Mouse (Mus musculus) gastrocnemius, postnatal 10 days (tissue): ENCODE measurements around the gene Myo1d. TPM values are rescaled to one million over a fixed set of nuclear protein-coding genes. Genes with fewer than 3 reads are reported as not detected.

Experiments used
- DNase-seq: peaks from one replicate; pipeline ENCODE4 v3.0.0; 2021; ENCODE audit warnings: mixed read lengths
- total RNA-seq, 2 experiments: library from RNA; stranded (reverse); gene quantifications; 2 replicates each; pipeline ENCODE4 v1.2.3; 2021

The Myo1d gene
- total RNA-seq, 2 experiments from 2014 or later, result 6.6 to 12.5 TPM

DNA sequence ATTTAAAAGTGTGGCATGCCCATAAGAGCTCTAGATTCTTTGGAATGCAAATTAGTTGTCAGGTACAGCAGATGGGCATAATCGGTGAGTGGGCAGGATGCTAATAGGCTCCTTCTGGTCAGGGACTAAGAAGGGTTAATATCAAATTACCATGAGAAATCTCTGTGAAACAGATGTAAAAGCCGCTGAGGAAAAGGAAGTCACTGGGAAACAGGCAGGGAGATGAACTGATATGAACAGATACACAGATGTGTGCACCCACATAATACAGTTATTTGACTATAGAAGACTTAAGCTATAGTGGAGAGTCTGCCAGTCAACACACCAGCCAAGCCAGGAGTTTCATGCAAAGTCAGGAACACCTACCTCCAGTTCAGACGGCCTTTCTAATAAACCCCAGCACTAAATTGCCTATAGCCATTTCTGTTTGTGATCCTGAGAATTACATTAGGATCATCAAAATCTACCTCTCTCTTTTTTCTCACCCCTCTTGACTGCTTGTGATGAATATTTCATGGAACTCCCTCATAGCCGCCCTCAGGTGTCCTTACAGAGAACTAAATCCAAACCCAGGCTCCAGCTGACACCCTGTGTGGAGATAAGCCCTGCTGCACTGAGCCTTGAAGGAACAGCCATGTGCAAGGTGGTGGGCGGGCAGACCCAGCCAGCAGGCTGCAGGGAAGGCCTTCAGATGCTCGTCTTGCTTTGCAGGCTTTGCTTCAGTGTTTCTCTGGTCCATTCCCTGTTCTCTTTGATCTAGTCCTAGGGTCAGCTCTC is 164.7 kb downstream of the Myo1d start:
- DNase-seq, result no peak

- no peak for DNase-seq
Measured at GRCm38 (mm10) chr11:80614418-80614817, 165.4 kb downstream of the Myo1d start.

- DNase-seq, result peak; percentile 58
Measured at GRCm38 (mm10) chr11:80613534-80613933, 166.3 kb downstream of the Myo1d start.

DNA sequence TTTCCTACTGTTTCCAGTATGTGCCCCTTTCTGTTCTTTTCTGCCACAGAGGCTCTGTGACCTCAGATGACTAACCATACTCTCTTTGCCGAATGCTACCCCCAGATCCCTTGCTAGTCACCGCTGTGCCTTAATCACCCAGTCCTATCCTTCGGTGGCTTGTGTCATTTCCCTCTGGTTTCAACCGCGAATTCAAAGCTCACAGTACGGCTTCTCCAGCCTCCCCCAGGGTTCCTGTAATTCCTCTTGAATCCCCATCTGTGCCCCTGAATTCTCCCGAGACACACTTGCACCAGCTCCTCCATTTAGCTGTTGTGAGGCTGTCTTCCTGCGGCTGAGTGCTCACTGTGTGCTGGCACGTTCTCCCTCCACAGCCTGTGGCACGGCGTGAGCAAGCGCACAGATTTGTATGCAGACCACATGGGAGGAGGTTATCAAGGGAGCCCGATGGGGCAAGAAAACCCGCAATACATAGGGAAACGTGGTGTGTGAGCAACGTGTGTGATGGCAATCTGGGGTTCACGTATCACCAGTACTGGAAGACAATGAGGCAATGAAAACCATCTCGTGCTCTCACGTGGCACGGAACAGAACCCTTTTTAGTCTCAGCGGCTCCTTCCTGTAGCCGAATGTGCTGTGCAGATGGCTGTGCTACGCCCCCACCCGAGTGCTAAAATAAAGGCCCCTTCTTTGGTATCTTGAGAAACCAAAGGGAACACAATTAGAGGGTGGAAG is 177.0 kb downstream of the Myo1d start:
- no peak for DNase-seq

- no peak for DNase-seq
Measured at GRCm38 (mm10) chr11:80602041-80602458, 177.8 kb downstream of the Myo1d start.

GRCm38 (mm10) chr11:80601040-80601864 is 178.6 kb downstream of the Myo1d start:
- no peak for DNase-seq

GRCm38 (mm10) chr11:80595482-80595881 is 184.3 kb downstream of the Myo1d start:
- DNase-seq, result no peak

GRCm38 (mm10) chr11:80589387-80589786 is 190.4 kb downstream of the Myo1d start:
- no peak for DNase-seq

DNA sequence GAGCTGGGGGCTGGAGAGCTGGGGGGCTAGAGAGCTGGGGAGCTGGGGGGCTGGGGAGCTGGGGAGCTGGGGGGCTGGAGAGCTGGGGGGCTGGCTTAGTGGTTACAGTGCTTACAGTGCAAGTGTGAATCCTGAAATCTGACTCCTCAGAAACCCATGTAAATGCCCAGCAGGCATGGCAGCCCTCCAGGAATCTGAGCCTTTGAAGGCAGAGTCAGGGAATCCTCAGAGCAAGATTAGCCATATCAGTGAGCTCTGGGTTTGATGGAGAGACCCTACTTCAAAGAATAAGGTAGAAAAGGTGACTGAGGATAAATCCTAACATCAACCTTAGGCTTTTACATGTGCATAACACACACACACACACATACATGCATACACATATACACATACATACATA is 194.1 kb downstream of the Myo1d start:
- DNase-seq, result no peak

DNA sequence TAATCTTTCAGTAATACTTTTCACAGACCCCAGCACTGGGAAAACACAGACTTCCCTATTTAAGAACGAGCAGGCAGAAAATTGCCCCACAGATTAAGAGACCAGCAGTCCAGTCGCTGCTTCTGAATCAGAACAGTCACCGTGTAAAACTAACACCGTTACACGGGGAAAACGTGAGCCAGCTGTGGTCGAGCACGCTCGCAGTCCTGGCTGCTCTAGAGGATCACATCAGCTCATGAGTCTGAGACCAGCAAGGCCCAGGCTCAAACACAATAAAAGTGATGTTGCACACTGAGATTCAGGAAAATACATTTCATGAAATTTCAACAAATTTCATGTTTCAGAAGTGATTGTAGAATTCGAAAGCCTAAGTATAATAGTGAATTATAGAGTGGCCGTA is 194.6 kb downstream of the Myo1d start:
- DNase-seq, result no peak

DNA sequence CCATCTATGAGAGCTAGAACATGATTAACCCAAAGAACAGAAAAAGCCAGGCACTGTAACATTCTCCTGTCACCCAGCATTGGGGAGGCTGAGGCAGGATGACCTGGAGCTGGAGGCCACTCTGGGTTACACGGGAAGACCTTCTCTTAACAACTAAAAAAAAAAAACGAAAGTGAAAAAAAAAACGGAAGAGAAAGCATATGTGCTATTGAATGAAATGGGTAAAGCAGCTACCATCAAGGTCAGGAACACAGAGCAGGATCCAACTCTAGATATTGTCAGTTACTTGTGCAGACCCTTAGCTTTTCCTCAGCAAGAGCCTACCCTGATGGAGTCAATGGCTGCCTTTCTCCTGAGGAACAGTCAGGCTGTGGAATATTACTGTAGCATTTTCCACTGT is 199.3 kb downstream of the Myo1d start:
- no peak for DNase-seq

DNA sequence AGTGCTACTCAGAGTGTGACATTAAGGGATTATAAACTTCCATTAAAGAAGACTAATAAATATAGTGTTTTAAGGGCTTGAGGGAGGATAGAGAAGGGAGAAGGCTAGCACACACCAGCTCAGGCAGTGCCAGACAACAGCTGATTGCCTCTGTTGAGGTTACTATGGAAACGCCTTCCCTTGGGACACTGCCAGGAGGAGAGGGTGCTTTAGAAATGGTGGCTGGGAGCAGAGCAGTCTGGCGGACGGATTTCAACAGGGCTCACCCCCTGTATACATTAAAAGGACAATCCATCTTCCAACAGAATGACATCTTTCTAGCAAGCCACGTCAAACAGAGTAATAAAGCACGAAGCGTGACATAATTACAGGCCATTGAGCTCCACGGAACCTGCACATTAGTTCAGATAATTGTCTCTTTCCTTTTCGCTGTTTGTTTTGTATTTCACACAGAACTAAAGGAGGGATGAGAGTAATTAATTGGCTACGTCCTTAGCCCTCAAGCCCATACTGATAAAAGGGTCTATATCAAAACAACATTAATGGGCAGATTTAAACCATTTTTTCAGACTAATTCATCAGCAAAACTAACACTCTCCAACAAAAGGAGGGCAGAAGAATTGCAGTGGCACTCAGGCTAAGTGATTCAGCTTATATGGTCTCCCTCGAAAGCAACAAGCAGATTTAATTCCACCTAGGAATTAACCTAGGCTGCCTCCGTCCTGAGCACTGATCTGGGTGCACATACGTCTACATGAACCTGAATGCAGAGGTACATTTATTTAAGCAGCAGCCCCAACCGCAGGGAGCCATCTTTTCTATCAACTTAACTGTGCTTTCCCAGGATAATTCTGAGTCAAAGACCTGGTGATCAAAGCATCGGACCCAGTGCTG is 201.8 kb downstream of the Myo1d start:
- peak; percentile 51 for DNase-seq

- no peak for DNase-seq
Measured at GRCm38 (mm10) chr11:80575794-80576193, 204.0 kb downstream of the Myo1d start.

DNA sequence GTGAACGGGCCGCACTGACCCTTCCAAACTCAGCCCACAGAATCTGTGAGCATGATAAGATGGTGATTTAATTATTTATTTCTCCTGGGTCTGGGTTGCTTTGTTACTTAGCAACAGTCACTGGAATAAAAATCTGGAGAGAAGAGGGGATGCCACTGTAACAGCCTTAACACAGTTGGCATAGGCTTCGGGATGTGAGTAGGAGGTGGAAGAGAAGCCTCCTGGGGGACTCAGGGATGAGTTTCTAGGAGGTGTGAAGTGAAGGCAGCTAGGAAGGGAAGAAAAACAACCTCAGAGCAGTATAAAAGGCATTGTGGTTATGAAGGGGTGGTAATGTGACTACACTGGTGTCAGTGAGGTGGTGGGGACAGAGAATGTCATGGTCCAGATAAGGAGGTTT is 213.5 kb downstream of the Myo1d start:
- DNase-seq, result no peak

- DNase-seq, result no peak
Measured at GRCm38 (mm10) chr11:80564975-80565965, 214.6 kb downstream of the Myo1d start.

DNA sequence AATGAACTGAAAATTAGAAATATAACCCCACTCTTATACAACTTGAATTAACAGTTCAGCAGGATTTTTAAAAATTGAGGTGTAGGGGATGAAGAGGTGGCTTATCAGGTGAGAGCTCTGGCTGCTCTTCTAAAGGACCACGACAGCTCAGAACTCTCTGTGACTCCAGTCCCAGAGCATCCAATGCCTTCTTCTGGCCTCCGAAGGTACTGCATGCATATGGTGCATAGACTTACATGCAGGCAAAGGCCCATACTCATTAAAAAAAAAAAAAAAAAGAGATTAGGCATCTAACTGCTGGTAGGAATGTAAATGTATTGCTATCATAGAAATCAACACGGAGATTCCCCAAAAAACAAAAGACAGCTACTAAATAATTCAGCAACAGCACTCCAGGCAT is 217.3 kb downstream of the Myo1d start:
- DNase-seq, result no peak

GRCm38 (mm10) chr11:80560770-80561169 is 219.1 kb downstream of the Myo1d start:
- DNase-seq, result no peak

- DNase-seq, result no peak
Measured at GRCm38 (mm10) chr11:80555416-80555815, 224.4 kb downstream of the Myo1d start.

- DNase-seq, result no peak
Measured at GRCm38 (mm10) chr11:80553046-80553445, 226.8 kb downstream of the Myo1d start.

DNA sequence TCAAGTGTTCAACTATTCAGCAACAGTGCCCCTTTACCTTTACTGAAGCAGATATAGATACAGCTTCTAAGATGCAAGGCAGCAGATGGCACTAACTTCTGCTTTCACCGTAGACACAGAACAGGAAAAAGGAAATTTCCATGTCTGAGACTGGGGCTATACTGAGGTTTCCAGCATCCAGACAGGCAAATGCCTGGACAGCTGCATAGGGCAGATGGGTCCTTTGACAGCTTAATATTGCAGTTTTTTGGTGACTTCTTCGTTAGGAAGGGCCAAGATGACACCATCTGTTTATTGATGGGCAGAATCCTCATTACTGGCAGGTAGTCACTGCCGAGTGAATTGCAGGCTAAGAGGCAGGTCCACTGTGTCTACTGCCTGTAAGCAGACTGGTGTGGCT is 228.2 kb downstream of the Myo1d start:
- no peak for DNase-seq
